Mouse (Mus musculus) urinary bladder, postnatal 4 days (tissue): Measurements from ENCODE around the gene Pla2g6.

ENCODE experiments used
- DNase-seq, 2 experiments: peaks; one replicate each; pipeline ENCODE4 v3.0.0; 2021 to 2022; ENCODE audit warnings: low spot score in 2 of 2

The Pla2g6 gene

GRCm38 (mm10) chr15:79322991-79323790, 5.0 kb downstream of the Pla2g6 start:
- DNase-seq = no peak

GRCm38 (mm10) chr15:79322281-79322990, 5.8 kb downstream of the Pla2g6 start:
- DNase-seq = no peak

- no peak for DNase-seq
Measured at GRCm38 (mm10) chr15:79321733-79322190, 6.4 kb downstream of the Pla2g6 start.

GRCm38 (mm10) chr15:79313848-79314369, 14.3 kb downstream of the Pla2g6 start:
- no peak for DNase-seq

- DNase-seq = no peak
Measured at GRCm38 (mm10) chr15:79307861-79308260, 20.3 kb downstream of the Pla2g6 start.

GRCm38 (mm10) chr15:79306043-79306637, 22.1 kb downstream of the Pla2g6 start:
- no peak for DNase-seq

GRCm38 (mm10) chr15:79304832-79305231, 23.4 kb downstream of the Pla2g6 start:
- no peak for DNase-seq

GRCm38 (mm10) chr15:79303725-79304124, 24.5 kb downstream of the Pla2g6 start:
- no peak for DNase-seq

DNA sequence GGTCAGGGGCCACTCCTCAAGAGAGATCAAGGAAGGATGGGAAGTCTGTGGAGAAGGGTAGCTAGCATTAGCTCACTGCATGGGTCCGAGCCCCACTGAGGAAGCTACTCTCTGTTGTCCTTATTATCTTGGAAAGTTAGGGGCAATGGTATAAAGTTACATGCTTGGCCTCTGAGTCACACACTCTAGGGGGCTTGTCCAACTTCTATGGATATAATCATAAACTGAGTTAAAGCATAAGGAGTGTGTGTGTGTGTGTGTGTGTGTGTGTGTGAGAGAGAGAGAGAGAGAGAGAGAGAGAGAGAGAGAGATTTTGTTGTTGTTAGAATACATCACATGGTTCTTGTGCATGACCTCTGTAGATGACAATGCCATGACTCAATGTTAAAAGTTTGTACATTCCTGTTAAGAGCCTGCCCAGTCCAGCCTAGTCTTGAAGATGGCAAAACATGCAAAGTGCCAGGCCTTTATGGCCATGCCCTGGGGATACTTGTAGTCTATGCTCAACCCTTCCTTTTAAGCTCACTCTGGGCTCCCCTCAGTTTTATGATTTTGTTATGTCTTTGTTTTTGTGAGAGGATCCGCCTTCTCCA, 28.5 kb downstream of the Pla2g6 start:
- DNase-seq = no peak

DNA sequence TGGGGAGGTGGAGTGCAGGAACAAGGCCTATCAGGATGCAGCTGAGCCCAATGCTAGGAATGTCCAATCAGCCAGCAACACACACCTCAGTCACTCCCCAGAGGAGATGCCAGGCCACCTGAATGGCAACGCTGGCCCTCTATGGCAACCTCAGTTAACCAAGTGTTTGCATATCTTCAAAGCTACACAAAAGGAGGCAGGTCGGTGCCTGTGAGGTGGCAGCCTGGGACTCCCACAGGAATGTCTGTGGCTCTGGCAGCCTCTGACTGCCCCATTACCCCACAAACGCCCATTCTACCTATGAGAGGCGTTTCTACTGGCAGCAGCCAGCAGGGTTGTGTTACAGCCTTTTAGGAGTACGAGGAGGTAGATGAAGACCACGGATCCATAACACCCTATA, 29.6 kb downstream of the Pla2g6 start:
- DNase-seq = no peak

DNA sequence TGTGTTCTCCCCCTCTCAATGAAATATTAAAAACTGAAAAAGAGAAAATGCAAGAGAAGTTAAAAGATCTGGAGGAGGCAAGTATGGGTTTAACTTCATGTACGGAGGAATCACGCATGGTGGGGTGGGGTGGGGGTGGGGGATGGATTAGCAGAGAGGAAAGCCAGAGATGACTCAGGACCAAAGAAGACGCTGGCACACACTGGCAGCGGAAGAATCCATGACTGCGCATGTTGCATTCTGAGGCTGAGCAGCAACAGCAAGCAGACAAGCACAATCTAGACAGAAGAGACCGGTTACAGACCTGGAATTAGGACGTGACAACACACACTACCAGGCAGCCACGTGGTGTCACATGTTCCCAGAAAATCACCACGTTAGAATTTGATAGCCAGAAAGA, 35.4 kb downstream of the Pla2g6 start:
- no peak for DNase-seq

DNA sequence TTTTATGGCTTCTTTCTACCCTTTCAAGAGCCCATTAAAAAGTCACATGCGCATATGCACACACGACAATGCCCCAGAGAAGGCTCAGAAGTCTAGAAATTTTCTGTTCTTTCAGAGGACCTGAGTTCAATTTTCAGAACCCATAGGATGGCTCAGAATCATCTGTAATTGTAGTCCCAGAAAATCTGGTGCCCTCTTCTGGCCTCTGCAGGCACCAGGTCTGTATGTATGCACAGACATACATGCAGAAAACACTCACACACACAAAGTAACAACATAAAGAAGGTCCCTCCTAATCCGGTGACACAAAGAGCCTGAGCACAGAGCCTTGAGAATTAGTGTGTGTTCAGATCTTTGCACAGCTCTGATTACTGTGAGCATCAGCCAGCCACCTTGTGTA, 37.9 kb downstream of the Pla2g6 start:
- DNase-seq = no peak

GRCm38 (mm10) chr15:79289441-79289840, 38.7 kb downstream of the Pla2g6 start:
- DNase-seq = no peak

DNA sequence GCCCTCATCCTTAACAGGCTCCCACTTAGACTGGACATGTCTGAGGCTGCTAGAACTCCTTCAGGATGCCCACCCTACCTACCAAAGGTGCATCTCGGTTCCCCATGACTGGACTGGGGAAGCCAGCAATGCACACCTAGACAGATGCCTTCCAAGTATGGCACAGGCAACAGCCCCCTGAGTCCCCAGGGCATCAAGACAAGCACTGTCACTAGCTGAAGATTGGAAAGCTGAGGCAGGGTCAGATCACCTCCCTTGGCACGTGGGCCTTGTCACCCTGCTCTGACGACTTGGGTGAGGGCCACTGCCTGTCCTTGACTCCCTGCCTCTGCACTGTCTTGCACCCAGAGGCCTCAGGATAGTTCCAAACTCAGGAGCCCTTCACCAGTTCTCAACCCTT, 39.8 kb downstream of the Pla2g6 start:
- DNase-seq = no peak

DNA sequence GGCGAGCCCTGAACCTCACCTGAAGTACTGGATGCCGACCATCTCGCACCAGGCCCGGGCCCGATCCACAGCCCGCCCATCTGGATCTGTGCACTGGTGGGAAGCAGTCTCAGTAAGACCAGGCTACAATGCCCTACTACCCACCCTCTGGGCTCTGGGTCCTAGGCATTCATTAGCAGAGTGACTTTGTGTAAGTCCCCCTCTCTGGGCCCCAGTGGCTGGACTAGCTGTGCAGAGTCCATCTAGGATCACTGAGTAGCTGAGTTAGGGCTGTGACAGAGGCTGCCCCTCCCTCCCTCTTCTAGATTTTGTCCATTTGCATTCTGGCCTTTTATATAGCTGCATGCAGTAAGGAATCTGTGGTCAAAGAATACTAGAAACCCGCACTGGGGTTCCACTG, 41.1 kb downstream of the Pla2g6 start:
- DNase-seq = no peak

DNA sequence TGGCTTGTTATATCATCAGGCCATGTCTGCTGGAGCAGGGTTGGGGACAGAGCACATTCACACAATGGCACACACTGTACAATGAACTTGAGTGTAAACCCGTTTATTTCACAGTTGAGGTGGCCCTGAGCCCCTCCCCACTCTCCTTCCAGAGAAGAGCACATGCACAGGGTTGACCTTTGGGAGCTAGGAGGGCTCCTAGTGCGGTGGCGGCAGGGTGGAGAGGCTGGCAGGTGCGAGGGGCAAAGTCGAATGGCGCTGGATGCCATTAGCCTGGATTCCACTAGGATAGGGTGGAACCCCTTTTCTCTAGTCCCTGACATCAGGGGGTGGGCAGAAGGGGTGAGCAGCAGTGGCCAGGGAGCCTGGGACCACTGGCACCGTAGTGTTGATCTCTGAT, 42.0 kb downstream of the Pla2g6 start:
- DNase-seq = no peak

- DNase-seq = no peak
Measured at GRCm38 (mm10) chr15:79285399-79285798, 42.8 kb downstream of the Pla2g6 start, which contains the start of gene Baiap2l2. TSS of gene Baiap2l2 (minus strand) at chr15:79285537.

GRCm38 (mm10) chr15:79283371-79283770, 44.8 kb downstream of the Pla2g6 start:
- no peak for DNase-seq

DNA sequence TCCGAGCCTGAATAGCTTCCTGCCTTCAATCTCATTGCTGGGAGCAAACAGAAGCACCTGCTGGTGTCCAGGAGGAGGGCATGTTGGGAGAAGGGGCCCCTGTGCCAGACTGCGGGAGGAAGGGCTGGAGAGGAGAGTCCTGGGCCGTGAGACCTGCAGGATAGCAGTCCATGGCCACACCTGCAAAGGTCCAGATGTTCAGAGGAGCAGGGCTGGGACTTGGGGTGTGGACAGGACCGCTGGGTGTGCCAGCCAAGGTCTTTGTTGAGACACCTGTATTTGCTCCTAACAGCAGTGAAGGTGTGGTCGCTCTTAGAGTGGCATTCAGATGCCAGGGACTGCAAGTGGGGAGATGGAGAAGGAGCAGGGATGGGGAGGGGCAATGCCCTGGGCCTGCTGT, 45.8 kb downstream of the Pla2g6 start:
- no peak for DNase-seq

GRCm38 (mm10) chr15:79281389-79281788, 46.8 kb downstream of the Pla2g6 start:
- DNase-seq = no peak

GRCm38 (mm10) chr15:79280850-79281249, 47.3 kb downstream of the Pla2g6 start:
- DNase-seq = no peak

DNA sequence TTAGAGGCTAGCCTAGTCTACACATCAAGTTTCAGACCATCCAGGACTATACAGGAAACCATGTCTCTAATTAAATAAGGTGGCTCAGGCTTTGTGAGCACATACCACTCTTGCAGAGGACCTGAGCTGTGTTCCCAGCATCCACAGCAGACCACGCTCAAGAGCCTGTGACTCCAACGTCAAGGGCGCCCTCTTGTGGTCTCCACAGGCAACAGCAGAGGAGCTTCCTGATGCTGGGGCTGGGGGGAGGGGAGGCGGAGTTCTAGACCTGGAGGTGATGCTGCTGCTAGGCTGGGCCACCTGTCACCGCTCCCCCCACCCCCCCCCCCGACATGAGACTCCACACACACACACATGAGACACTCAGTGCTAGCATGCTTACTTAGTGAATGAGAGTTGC, 48.0 kb downstream of the Pla2g6 start:
- no peak for DNase-seq
